Mouse (Mus musculus) midbrain, embryonic 13.5 days (tissue): ENCODE results near the gene Rsph14. TPM values are rescaled to one million over a fixed set of nuclear protein-coding genes. Genes with fewer than 3 reads are reported as not detected.

ENCODE experiments used
- ATAC-seq: fragments of 200-750 bp; cut with Nextera tagmentation; 2 replicates; pipeline ENCODE4 v1.8.0; 2017; ENCODE audit warnings: mild to moderate bottlenecking, moderate TSS enrichment, moderate library complexity
- H3K27ac ChIP-seq: fragments of 300-500 bp; sonication (generic); 2 replicates; pipeline ENCODE4 v1.5.1; 2015; ENCODE audit warnings: inconsistent platforms, mild to moderate bottlenecking, moderate library complexity
- H3K27me3 ChIP-seq: fragments of 300-500 bp; sonication (generic); 2 replicates; pipeline ENCODE4 v1.6.1; 2015; ENCODE audit warnings: mild to moderate bottlenecking, inconsistent platforms
- H3K36me3 ChIP-seq: fragments of 300-500 bp; sonication (generic); 2 replicates; pipeline ENCODE4 v1.6.1; 2015; ENCODE audit warnings: mild to moderate bottlenecking, inconsistent platforms
- H3K4me1 ChIP-seq: fragments of 300-500 bp; sonication (generic); replicated peaks from 2 replicates; pipeline ENCODE4 v1.6.1; 2015; ENCODE audit warnings: inconsistent platforms
- H3K4me2 ChIP-seq: fragments of 300-500 bp; sonication (generic); replicated peaks from 2 replicates; pipeline ENCODE4 v1.6.1; 2015; ENCODE audit warnings: moderate library complexity, mild to moderate bottlenecking, inconsistent platforms
- H3K4me3 ChIP-seq: fragments of 300-500 bp; sonication (generic); replicated peaks from 2 replicates; pipeline ENCODE4 v1.5.1; 2015; ENCODE audit warnings: mild to moderate bottlenecking, inconsistent platforms
- H3K9ac ChIP-seq: fragments of 300-500 bp; sonication (generic); replicated peaks from 2 replicates; pipeline ENCODE4 v1.6.1; 2015; ENCODE audit warnings: mild to moderate bottlenecking, inconsistent platforms
- H3K9me3 ChIP-seq: fragments of 300-500 bp; sonication (generic); 2 replicates; pipeline ENCODE4 v1.6.1; 2016; ENCODE audit warnings: mild to moderate bottlenecking, inconsistent platforms
- WGBS: fragments of 180-500 bp; shearing (Covaris S2); methylation state at CpG from one replicate; pipeline ENCODE4 v1.1.7; 2015; 5-methylcytosine and 5-hydroxymethylcytosine counted together
- polyA plus RNA-seq: library from polyadenylated mRNA; unstranded; fragments of >200 nt; fragmentation: Nextera tagmentation; extraction: Ambion mirVana; gene quantifications from 2 replicates; pipeline ENCODE4 v1.2.1, GENCODE M21; 2015

The Rsph14 gene
- polyA plus RNA-seq, 1 experiment from 2014 or later, result 0.63 TPM

GRCm38 (mm10) chr10:74928276-74928675 is 104.1 kb downstream of the Rsph14 start:
- peaks cover 7% of the 10 kb centered on the region; the same call in 1 of the 2 replicates for H3K4me1 ChIP-seq
- H3K27ac ChIP-seq, result no peak overlapping the region
- ATAC-seq, result no peak
- H3K36me3 ChIP-seq, result no peaks in the 10 kb centered on the region
- no peaks in the 10 kb centered on the region for H3K9me3 ChIP-seq
- no peak overlapping the region for H3K4me3 ChIP-seq
- no peak overlapping the region for H3K4me2 ChIP-seq
- H3K9ac ChIP-seq, result no peak overlapping the region
- H3K27me3 ChIP-seq, result peaks cover 7% of the 10 kb centered on the region
- 86% methylated on average over 7 of the region's 7 CpGs for WGBS

- WGBS, result 20% methylated on average over 21 of the region's 21 CpGs
- no peaks in the 10 kb centered on the region for H3K36me3 ChIP-seq
- H3K27ac ChIP-seq, result no peak overlapping the region
- no peaks in the 10 kb centered on the region for H3K9me3 ChIP-seq
- H3K4me1 ChIP-seq, result peaks cover 7% of the 10 kb centered on the region; the same call in 1 of the 2 replicates
- H3K27me3 ChIP-seq, result peaks cover 9% of the 10 kb centered on the region
- peak overlapping the region; percentile 52 for H3K4me2 ChIP-seq
- H3K9ac ChIP-seq, result peak overlapping the region; percentile 39; the same call in 1 of the 2 replicates
- H3K4me3 ChIP-seq, result peak overlapping the region; percentile 20; the same call in 1 of the 2 replicates
- ATAC-seq, result no peak; the same call in 1 of the 2 replicates
These were observed 107.1 kb downstream of the Rsph14 start for GRCm38 (mm10) chr10:74925324-74925723.

GRCm38 (mm10) chr10:74924274-74924673 is 108.1 kb downstream of the Rsph14 start:
- WGBS, result 92% methylated on average over 14 of the region's 14 CpGs
- no peak overlapping the region for H3K4me2 ChIP-seq
- H3K27me3 ChIP-seq, result peaks cover 9% of the 10 kb centered on the region
- no peak overlapping the region for H3K27ac ChIP-seq
- ATAC-seq, result no peak
- no peak overlapping the region for H3K9ac ChIP-seq
- peaks cover 7% of the 10 kb centered on the region; the same call in 1 of the 2 replicates for H3K4me1 ChIP-seq
- H3K36me3 ChIP-seq, result no peaks in the 10 kb centered on the region
- H3K4me3 ChIP-seq, result no peak overlapping the region
- no peaks in the 10 kb centered on the region for H3K9me3 ChIP-seq

- 62% methylated on average over 6 of the region's 6 CpGs for WGBS
- ATAC-seq, result peak; percentile 28
- H3K27ac ChIP-seq, result no peak overlapping the region
These were observed 109.6 kb downstream of the Rsph14 start for GRCm38 (mm10) chr10:74922763-74923162.

GRCm38 (mm10) chr10:74921614-74922013 is 110.8 kb downstream of the Rsph14 start:
- no peak for ATAC-seq
- Histone ChIP-seq H3K4me1 (peaks cover 7% of the 10 kb centered on the region; the same call in 1 of the 2 replicates), H3K9me3 (no peaks in the 10 kb centered on the region), H3K27me3 (peaks cover 8% of the 10 kb centered on the region), H3K27ac (no peak overlapping the region), H3K36me3 (no peaks in the 10 kb centered on the region), H3K4me2 (no peak overlapping the region), H3K9ac (no peak overlapping the region), H3K4me3 (no peak overlapping the region)
- WGBS, result 82% methylated on average over 11 of the region's 11 CpGs

More at GRCm38 (mm10) chr10:74922763-74923162, 109.6 kb downstream of the Rsph14 start:
- Histone ChIP-seq H3K9ac (no peak overlapping the region), H3K27me3 (peaks cover 9% of the 10 kb centered on the region), H3K4me3 (no peak overlapping the region), H3K36me3 (no peaks in the 10 kb centered on the region), H3K4me1 (peaks cover 7% of the 10 kb centered on the region; the same call in 1 of the 2 replicates), H3K9me3 (no peaks in the 10 kb centered on the region), H3K4me2 (no peak overlapping the region)

GRCm38 (mm10) chr10:74920853-74921567 is 111.4 kb downstream of the Rsph14 start:
- Histone ChIP-seq H3K27me3 (0 out of 2 replicates have a peak, but pooled peaks cover 3% of the 10 kb centered on the region), H3K4me2 (no peak overlapping the region), H3K9ac (no peak overlapping the region), H3K27ac (no peak overlapping the region), H3K4me3 (no peak overlapping the region), H3K9me3 (no peaks in the 10 kb centered on the region), H3K4me1 (peaks cover 7% of the 10 kb centered on the region; the same call in 1 of the 2 replicates), H3K36me3 (no peaks in the 10 kb centered on the region)
- 46% methylated on average over 17 of the region's 17 CpGs for WGBS
- ATAC-seq, result peak; percentile 64

GRCm38 (mm10) chr10:74919277-74919676 is 113.1 kb downstream of the Rsph14 start:
- H3K4me2 ChIP-seq, result no peak overlapping the region
- H3K36me3 ChIP-seq, result no peaks in the 10 kb centered on the region
- H3K9ac ChIP-seq, result no peak overlapping the region
- H3K9me3 ChIP-seq, result no peaks in the 10 kb centered on the region
- H3K4me1 ChIP-seq, result no peaks in the 10 kb centered on the region
- no peak overlapping the region for H3K4me3 ChIP-seq
- WGBS, result 40% methylated on average over 5 of the region's 5 CpGs
- ATAC-seq, result no peak
- H3K27ac ChIP-seq, result no peak overlapping the region
- 0 out of 2 replicates have a peak, but pooled peaks cover 3% of the 10 kb centered on the region for H3K27me3 ChIP-seq

GRCm38 (mm10) chr10:74908431-74908830 is 124.0 kb downstream of the Rsph14 start:
- H3K36me3 ChIP-seq, result no peaks in the 10 kb centered on the region
- no peak overlapping the region for H3K4me3 ChIP-seq
- no peak for ATAC-seq
- H3K27ac ChIP-seq, result no peak overlapping the region
- H3K9ac ChIP-seq, result no peak overlapping the region
- H3K4me2 ChIP-seq, result no peak overlapping the region
- no peaks in the 10 kb centered on the region for H3K27me3 ChIP-seq
- 79% methylated on average over 2 of the region's 2 CpGs for WGBS
- H3K9me3 ChIP-seq, result no peaks in the 10 kb centered on the region
- no peaks in the 10 kb centered on the region for H3K4me1 ChIP-seq

Other genes starting within 250 kb of the Rsph14 start
- 39.6 and 42.5 TPM in 2 replicates for gene Gnaz, start 65.4 kb downstream of the Rsph14 start, polyA plus RNA-seq
- gene Rab36, start 4.5 kb upstream of the Rsph14 start, polyA plus RNA-seq, result 14.8 and 19.7 TPM in 2 replicates
- 15.2 and 17.3 TPM in 2 replicates for gene Bcr, start 28.0 kb upstream of the Rsph14 start, polyA plus RNA-seq
- 36.7 and 38.7 TPM in 2 replicates for gene Specc1l, start 179.5 kb upstream of the Rsph14 start, polyA plus RNA-seq